Mouse (Mus musculus) liver, embryonic 14.5 days (tissue): ENCODE data around the gene Cercam.

Experiments used
- CTCF ChIP-seq: IDR thresholded peaks from 2 replicates; pipeline ENCODE4 v1.5.1; 2016; ENCODE audit warnings: antibody characterized with exemption, low read depth, control low read depth
- EP300 ChIP-seq: IDR thresholded peaks from 2 replicates; pipeline ENCODE4 v1.6.1; 2016; ENCODE audit warnings: antibody characterized with exemption, low read depth

- TF ChIP-seq CTCF, result no peak
- TF ChIP-seq EP300, result no peak
These were observed 10.2 kb downstream of the Cercam start for GRCm38 (mm10) chr2:29879191-29879590.
